Mouse (Mus musculus): Measurements from ENCODE around the gene Sugct. TPM values are rescaled to one million over a fixed set of nuclear protein-coding genes. Genes with fewer than 3 reads are reported as not detected.

Sugct gene
- 12.4 and 17.9 TPM in 2 replicates for polyA plus RNA-seq (2015; fragmentation: Nextera tagmentation; extraction: Ambion mirVana)

DNA sequence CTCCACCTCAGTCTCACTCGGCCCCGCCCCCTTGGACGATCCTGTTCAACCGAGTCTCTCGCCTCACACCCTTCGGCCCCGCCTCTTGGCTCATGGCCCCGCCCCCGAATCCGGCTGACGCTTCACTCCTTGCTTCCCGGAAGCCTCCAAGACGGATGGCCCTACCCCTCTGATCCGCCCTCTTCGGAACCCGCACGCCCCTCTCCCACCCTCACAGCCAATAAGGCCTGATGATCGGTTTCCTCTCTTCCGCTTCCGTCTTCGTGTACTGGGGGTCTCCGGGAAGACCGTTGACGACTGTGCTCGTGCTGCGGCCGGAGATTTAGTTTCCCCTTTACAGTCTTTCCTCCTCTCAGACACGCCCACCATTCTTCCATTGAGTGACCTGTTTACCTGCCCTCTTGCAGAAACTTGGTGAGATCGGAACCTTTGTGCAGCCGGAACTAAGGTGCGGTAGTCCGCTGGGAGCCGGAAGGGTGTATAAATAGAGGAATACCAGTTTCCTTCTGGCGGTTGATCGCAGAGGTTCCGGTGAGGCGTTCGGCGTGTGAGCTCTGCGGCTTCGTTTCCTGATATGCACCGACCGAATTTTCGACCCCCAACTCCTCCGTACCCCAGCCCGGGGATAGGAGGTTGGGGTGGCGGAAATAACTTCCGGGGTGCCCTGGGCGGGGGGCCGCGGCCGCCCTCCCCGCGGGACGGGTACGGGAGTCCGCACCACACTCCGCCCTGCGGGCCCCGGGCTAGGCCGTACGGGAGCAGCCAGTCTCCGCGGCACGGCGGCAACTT is at the start of gene Sugct, which contains the start of gene Mplkip:
TSS of gene Sugct (minus strand) at position 643 of the 789 bp plus-strand sequence.
TSS of gene Mplkip (plus strand) at position 282 of the 789 bp plus-strand sequence.

Other genes with a start within 250 kb of the Sugct start
- 47.8 and 80.3 TPM in 2 replicates for gene Mplkip, start 361 bp downstream of the Sugct start, polyA plus RNA-seq (2015; fragmentation: Nextera tagmentation; extraction: Ambion mirVana)
- gene Cdk13, start 109.5 kb upstream of the Sugct start, polyA plus RNA-seq (2015; fragmentation: Nextera tagmentation; extraction: Ambion mirVana), result 12.6 and 15.7 TPM in 2 replicates
- gene Rala, start 248.7 kb upstream of the Sugct start, polyA plus RNA-seq (2015; fragmentation: Nextera tagmentation; extraction: Ambion mirVana), result 89.9 and 91.8 TPM in 2 replicates